Mouse (Mus musculus): Measurements from ENCODE around the gene Ctbp2. TPM values are rescaled to one million over a fixed set of nuclear protein-coding genes. Genes with fewer than 3 reads are reported as not detected.

Ctbp2 gene
- polyA plus RNA-seq, 1 experiment, result not detected

DNA sequence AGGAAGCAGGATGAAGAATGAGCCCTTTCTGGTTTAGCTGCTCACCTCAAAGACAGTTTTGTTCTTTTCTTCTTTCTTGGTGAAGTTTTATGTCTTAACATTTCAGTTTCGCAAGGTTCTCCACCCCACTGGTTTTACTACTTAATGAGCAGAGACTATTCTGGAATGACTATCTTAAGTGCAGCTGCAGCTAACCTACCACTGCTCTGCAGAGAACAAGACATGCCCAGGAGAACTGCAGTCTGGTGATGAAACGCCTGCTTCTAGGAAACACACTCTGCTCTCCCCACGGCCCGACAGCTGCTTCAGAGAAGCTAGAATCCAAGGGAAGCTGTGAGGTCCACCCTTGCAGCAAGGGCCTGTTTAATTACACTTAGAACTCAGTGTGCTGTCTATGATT, 79.4 kb downstream of the Ctbp2 start:
- no peak overlapping the region for H3K27ac ChIP-seq (ENCODE audit: insufficient read depth, low read depth, low read length)
- H3K4me1 ChIP-seq (ENCODE audit: control insufficient read depth, insufficient read depth, low read length), result peaks cover 20% of the 10 kb centered on the region
- H3K4me3 ChIP-seq (ENCODE audit: insufficient read depth, low read depth, low read length), result no peak overlapping the region
- no peak for TF ChIP-seq POLR2A (IDR thresholded peaks at IDR 0.05; ENCODE audit: insufficient read depth, low read depth, low read length)
- no peak for TF ChIP-seq CTCF (IDR thresholded peaks at IDR 0.05; ENCODE audit: insufficient read depth, low read depth, low read length)
- 33% methylated on average over 4 of the region's 4 CpGs for WGBS

DNA sequence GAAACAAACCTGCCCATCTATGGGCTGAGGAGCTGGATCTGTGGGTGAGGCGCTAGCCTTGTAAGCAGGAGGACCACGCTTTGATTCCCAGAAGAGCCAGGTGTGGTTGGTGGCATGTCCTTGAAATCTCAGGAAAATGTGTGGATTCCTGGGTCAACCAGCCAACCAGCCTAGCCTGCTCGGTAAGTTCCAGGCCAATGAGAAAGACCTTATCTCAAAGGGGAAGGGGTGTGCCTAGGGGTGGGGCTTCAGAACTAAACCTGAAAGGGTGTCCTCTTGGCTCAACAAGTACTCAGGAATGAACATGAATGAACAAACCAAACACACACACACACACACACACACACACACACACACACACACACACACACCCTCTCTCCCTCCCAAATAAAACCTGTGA, 82.4 kb downstream of the Ctbp2 start:
- Histone ChIP-seq H3K4me3 (ENCODE audit: insufficient read depth, low read depth, low read length) (no peak overlapping the region), H3K27ac (ENCODE audit: insufficient read depth, low read depth, low read length) (no peak overlapping the region), H3K4me1 (ENCODE audit: control insufficient read depth, insufficient read depth, low read length) (peaks cover 20% of the 10 kb centered on the region)
- TF ChIP-seq CTCF (IDR thresholded peaks at IDR 0.05; ENCODE audit: insufficient read depth, low read depth, low read length), result no peak
- 80% methylated on average over 3 of the region's 3 CpGs for WGBS

DNA sequence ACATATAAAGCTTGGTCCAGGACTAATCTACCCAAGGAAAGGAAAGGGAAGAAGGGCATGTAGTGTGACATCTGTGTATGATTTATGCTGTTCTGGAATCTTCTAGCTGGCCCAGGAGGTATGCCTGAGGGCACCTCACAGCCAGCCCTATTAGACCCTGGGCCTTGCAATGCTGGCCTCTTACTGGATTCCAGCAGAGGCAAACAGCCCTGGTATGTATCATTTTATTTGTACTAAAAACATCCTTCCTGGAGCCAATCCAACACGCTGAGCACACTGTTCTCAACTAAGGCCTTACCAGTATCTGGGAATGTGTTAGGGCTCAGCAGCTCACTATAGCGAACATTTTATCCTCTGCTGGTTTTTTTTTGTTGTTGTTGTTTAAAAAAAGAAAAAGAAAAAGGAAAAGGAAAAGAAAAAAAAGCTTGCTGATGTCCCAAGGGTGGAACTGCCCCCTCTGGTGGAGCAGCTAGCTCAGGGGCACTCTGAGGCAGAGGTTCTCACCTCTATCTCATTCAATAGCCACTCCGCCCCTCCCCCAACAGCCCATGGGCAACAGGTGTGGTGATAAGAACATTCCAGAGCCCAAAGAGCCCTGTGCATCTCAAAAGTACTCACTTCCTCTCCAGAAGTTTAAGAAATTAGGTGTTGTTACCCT, 83.3 kb downstream of the Ctbp2 start:
- Histone ChIP-seq H3K4me1 (ENCODE audit: control insufficient read depth, insufficient read depth, low read length) (peaks cover 20% of the 10 kb centered on the region), H3K27ac (ENCODE audit: insufficient read depth, low read depth, low read length) (no peak overlapping the region), H3K4me3 (ENCODE audit: insufficient read depth, low read depth, low read length) (no peak overlapping the region)
- WGBS, result 71% methylated on average over 3 of the region's 3 CpGs
- TF ChIP-seq CTCF (IDR thresholded peaks at IDR 0.05; ENCODE audit: insufficient read depth, low read depth, low read length) (no peak), POLR2A (IDR thresholded peaks at IDR 0.05; ENCODE audit: insufficient read depth, low read depth, low read length) (no peak)

DNA sequence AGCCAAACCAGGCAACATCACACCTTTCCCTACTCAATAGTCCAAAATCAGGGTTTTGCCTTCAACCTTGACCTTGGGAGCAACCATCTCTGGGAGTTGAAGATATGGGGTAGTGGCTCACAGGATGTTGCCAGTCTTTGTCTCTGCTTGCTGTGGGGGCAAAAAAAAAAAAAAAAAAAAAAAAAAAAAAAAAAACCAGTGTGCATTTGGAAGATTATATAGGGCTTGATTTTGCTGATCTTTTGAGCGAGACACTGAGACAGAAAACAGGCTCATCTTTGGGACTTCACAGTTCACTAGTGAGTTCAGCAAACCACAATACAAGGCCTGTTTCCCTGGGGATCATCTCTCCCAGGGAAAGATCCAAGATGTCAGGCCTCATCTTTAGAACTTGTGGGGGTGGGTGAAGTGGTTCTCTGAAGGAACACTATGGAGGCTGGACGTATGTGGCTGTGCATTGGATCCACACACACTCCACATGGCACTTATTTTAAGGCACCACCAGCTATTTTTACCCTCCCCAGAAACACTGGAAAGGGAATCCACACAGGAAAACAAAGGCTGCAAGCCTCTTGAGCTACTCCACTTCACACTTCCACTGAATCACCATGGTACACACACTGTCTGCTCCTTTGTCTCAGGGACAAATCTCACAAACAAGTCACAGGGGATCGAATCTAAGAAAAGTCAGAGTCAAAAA, 84.4 kb downstream of the Ctbp2 start:
- no peak overlapping the region for H3K4me3 ChIP-seq (ENCODE audit: insufficient read depth, low read depth, low read length)
- no peak overlapping the region for H3K27ac ChIP-seq (ENCODE audit: insufficient read depth, low read depth, low read length)
- 48% methylated on average over 3 of the region's 3 CpGs for WGBS
- H3K4me1 ChIP-seq (ENCODE audit: control insufficient read depth, insufficient read depth, low read length), result peaks cover 17% of the 10 kb centered on the region
- TF ChIP-seq CTCF (IDR thresholded peaks at IDR 0.05; ENCODE audit: insufficient read depth, low read depth, low read length), result no peak
- no peak for TF ChIP-seq POLR2A (IDR thresholded peaks at IDR 0.05; ENCODE audit: insufficient read depth, low read depth, low read length)

DNA sequence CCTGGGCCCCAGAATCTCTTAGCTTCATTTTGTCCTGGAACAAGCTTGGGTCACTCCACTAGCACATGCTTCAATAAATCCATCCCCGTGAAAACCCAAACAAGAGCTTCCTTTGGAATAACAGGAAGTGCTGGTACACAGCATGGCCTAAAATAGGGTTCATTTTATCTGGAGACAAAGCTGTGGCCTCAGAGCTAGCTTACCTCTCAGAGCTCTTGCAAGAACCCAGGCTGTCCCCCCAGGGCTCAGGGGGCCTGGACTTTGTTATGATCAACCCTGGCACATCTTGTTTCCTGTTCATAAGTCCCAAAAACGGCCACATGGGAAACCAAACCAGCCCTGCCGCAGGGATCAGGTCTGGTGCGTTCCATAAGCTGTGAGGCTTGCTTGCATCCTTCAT, 86.5 kb downstream of the Ctbp2 start:
- Histone ChIP-seq H3K4me1 (ENCODE audit: control insufficient read depth, insufficient read depth, low read length) (peaks cover 20% of the 10 kb centered on the region), H3K4me3 (ENCODE audit: insufficient read depth, low read depth, low read length) (no peak overlapping the region), H3K27ac (ENCODE audit: insufficient read depth, low read depth, low read length) (no peak overlapping the region)
- WGBS, result 74% methylated on average over 4 of the region's 4 CpGs
- TF ChIP-seq CTCF (IDR thresholded peaks at IDR 0.05; ENCODE audit: insufficient read depth, low read depth, low read length), result no peak
- no peak for TF ChIP-seq POLR2A (IDR thresholded peaks at IDR 0.05; ENCODE audit: insufficient read depth, low read depth, low read length)

DNA sequence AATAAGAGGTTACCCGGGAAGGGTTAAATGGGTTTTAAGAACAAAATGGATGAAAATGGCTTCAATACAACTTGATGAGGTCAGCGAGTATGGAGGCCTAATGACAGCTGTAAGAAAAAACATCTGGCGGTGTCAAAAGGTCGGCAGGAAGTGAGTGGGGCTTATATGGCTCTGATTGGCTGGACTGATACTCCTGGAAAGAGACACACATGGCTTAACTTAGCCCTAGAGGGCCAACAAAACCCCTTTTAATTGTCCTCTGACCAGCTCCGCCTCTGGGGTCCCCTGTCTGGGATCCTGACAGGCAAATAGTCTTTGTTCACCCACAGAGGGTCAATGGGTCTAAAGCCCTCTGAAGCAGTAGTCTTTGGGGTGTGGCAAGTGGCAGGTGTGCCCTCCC, 86.9 kb downstream of the Ctbp2 start:
- no peak overlapping the region for H3K4me3 ChIP-seq (ENCODE audit: insufficient read depth, low read depth, low read length)
- no peak for TF ChIP-seq POLR2A (IDR thresholded peaks at IDR 0.05; ENCODE audit: insufficient read depth, low read depth, low read length)
- TF ChIP-seq CTCF (IDR thresholded peaks at IDR 0.05; ENCODE audit: insufficient read depth, low read depth, low read length), result no peak
- WGBS, result 75% methylated on average over 5 of the region's 5 CpGs

DNA sequence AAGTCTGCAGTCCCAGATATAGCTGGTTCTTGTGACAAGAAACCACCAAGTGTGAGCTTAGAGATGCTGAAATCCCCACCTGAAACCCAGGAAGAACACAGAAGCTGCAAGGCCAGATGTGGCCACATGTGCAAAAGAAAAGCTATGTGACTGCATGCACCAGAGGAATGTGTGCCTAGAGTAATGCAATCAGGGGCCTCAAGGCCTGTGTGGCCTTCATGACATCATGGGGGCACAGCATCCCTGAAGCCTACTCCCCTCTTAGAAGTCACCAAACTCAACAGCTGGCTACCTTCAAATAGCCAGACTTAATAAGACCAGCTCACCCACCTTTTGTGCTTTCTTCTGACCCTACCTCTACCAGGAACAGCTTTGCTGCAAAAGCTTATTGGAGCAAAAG, 88.3 kb downstream of the Ctbp2 start:
- H3K4me3 ChIP-seq (ENCODE audit: insufficient read depth, low read depth, low read length), result no peak overlapping the region
- no peak for TF ChIP-seq CTCF (IDR thresholded peaks at IDR 0.05; ENCODE audit: insufficient read depth, low read depth, low read length)
- no peak for TF ChIP-seq POLR2A (IDR thresholded peaks at IDR 0.05; ENCODE audit: insufficient read depth, low read depth, low read length)
- no peak overlapping the region for H3K27ac ChIP-seq (ENCODE audit: insufficient read depth, low read depth, low read length)
- H3K4me1 ChIP-seq (ENCODE audit: control insufficient read depth, insufficient read depth, low read length), result peaks cover 15% of the 10 kb centered on the region

More for the DNA sequence above, 86.9 kb downstream of the Ctbp2 start:
- H3K4me1 ChIP-seq (ENCODE audit: control insufficient read depth, insufficient read depth, low read length), result peaks cover 19% of the 10 kb centered on the region
- H3K27ac ChIP-seq (ENCODE audit: insufficient read depth, low read depth, low read length), result no peak overlapping the region

DNA sequence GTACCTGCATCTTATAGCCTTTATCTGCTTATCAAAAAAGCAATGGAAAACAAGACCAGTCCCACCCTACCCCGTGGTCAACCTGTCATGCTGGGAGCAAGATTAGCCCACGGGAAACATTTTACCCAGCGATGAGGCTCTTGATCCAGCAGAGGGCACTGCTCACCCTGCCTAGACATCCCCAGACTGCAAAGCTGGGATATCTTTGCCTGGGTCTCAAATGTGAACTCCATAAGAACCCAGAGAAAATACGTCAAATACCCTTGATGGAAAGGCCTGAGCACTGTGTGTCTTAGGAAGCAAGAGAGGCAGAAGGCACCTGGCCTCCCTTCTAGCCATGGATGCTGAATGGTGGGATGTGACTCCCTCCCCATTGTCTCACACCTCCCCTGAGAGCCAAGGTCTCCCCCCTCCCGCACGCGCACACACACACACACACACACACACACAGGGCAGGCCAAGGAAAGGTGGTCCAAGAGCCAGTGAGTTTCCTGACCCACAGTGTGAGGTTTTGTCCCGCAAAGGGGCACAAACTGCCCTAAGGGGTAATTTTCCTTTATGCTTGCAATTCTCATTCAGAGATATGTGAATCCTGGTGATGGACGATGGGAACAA, 91.5 kb downstream of the Ctbp2 start:
- 32% methylated on average over 8 of the region's 9 CpGs for WGBS
- no peak overlapping the region for H3K27ac ChIP-seq (ENCODE audit: insufficient read depth, low read depth, low read length)
- no peak overlapping the region for H3K4me3 ChIP-seq (ENCODE audit: insufficient read depth, low read depth, low read length)
- H3K4me1 ChIP-seq (ENCODE audit: control insufficient read depth, insufficient read depth, low read length), result peaks cover 7% of the 10 kb centered on the region
- TF ChIP-seq CTCF (IDR thresholded peaks at IDR 0.05; ENCODE audit: insufficient read depth, low read depth, low read length), result peak; percentile 74; the same call in 1 of the 2 replicates
- no peak for TF ChIP-seq POLR2A (IDR thresholded peaks at IDR 0.05; ENCODE audit: insufficient read depth, low read depth, low read length)

DNA sequence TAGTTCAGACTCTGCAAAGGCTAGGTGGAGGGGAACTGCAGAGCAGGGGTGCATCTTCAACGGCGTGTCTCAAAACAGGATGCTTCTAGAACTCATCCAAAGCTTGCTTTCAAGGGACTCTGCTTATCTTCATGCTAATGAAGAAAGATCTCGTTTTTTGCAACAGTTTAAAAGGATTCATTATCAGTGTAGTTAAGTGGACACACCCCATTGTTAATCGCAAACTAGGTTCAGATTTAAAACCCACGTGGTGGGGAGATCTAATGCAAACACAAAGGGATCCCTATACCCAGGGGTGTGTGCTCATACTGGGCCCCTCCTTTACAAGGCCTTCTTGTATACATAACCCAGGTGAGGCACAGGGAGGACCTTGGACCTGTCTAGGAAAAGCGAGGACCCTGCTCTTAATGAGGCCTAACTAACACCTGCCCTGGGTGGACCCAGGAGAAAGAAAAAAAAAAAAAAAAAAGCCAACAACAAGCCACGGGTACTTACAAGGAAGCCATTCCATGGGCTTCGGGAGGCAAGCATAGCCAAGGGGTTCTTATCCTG, 94.6 kb downstream of the Ctbp2 start:
- H3K4me1 ChIP-seq (ENCODE audit: control insufficient read depth, insufficient read depth, low read length), result peaks cover 6% of the 10 kb centered on the region
- no peak overlapping the region for H3K27ac ChIP-seq (ENCODE audit: insufficient read depth, low read depth, low read length)
- no peak overlapping the region for H3K4me3 ChIP-seq (ENCODE audit: insufficient read depth, low read depth, low read length)
- TF ChIP-seq POLR2A (IDR thresholded peaks at IDR 0.05; ENCODE audit: insufficient read depth, low read depth, low read length), result no peak
- TF ChIP-seq CTCF (IDR thresholded peaks at IDR 0.05; ENCODE audit: insufficient read depth, low read depth, low read length), result no peak
- WGBS, result 72% methylated on average over 8 of the region's 8 CpGs

Data from olfactory bulb, adult 2 months (tissue).